Mouse (Mus musculus) heart, embryonic 13.5 days (tissue): ENCODE results near the gene Rwdd3. TPM values are rescaled to one million over a fixed set of nuclear protein-coding genes. Genes with fewer than 3 reads are reported as not detected.

Source experiments
- ATAC-seq: fragments of 200-750 bp; cut with Nextera tagmentation; 2 replicates; pipeline ENCODE4 v1.8.0; 2017; ENCODE audit warnings: moderate TSS enrichment; ENCODE audit not compliant: insufficient number of reproducible peaks, low FRiP score, low TSS enrichment; ENCODE audit errors: extremely low read depth
- H3K27ac ChIP-seq: fragments of 300-500 bp; sonication (generic); replicated peaks from 2 replicates; pipeline ENCODE4 v1.5.1; 2015; ENCODE audit warnings: moderate library complexity, mild to moderate bottlenecking, inconsistent platforms
- H3K27me3 ChIP-seq: fragments of 300-500 bp; sonication (generic); replicated peaks from 2 replicates; pipeline ENCODE4 v1.6.1; 2015; ENCODE audit warnings: mild to moderate bottlenecking, inconsistent platforms
- H3K36me3 ChIP-seq: fragments of 300-500 bp; sonication (generic); 2 replicates; pipeline ENCODE4 v1.6.1; 2015; ENCODE audit warnings: mild to moderate bottlenecking, inconsistent platforms
- H3K4me1 ChIP-seq: fragments of 300-500 bp; sonication (generic); 2 replicates; pipeline ENCODE4 v1.6.1; 2015; ENCODE audit warnings: inconsistent platforms
- H3K4me2 ChIP-seq: fragments of 300-500 bp; sonication (generic); 2 replicates; pipeline ENCODE4 v1.6.1; 2015; ENCODE audit warnings: inconsistent platforms, mild to moderate bottlenecking, moderate library complexity
- H3K4me3 ChIP-seq: fragments of 300-500 bp; sonication (generic); 2 replicates; pipeline ENCODE4 v1.5.1; 2015; ENCODE audit warnings: moderate library complexity, mild to moderate bottlenecking, inconsistent platforms
- H3K9ac ChIP-seq: fragments of 300-500 bp; sonication (generic); 2 replicates; pipeline ENCODE4 v1.6.1; 2015; ENCODE audit warnings: inconsistent platforms, mild to moderate bottlenecking, moderate library complexity
- H3K9me3 ChIP-seq: fragments of 300-500 bp; sonication (generic); 2 replicates; pipeline ENCODE4 v1.6.1; 2016; ENCODE audit warnings: inconsistent platforms
- WGBS: fragments of 180-500 bp; shearing (Covaris S2); methylation state at CpG from one replicate; pipeline ENCODE4 v1.1.7; 2015; ENCODE audit warnings: mixed read lengths; 5-methylcytosine and 5-hydroxymethylcytosine counted together
- polyA plus RNA-seq: library from polyadenylated mRNA; unstranded; fragments of >200 nt; fragmentation: Nextera tagmentation; extraction: Ambion mirVana; gene quantifications from 2 replicates; pipeline ENCODE4 v1.2.1, GENCODE M21; 2015

Rwdd3 gene
- polyA plus RNA-seq, 1 experiment from 2014 or later: 3.5 TPM

- Histone ChIP-seq H3K27me3 (no peaks in the 10 kb centered on the region), H3K4me3 (no peak overlapping the region), H3K27ac (no peak overlapping the region), H3K9me3 (no peaks in the 10 kb centered on the region), H3K36me3 (no peaks in the 10 kb centered on the region), H3K9ac (no peak overlapping the region), H3K4me2 (no peak overlapping the region), H3K4me1 (no peaks in the 10 kb centered on the region)
- no peak for ATAC-seq
- 84% methylated on average over 5 of the region's 5 CpGs for WGBS
Measured at GRCm38 (mm10) chr3:121116067-121116466, 55.4 kb downstream of the Rwdd3 start.

GRCm38 (mm10) chr3:121111068-121111467 lies 60.4 kb downstream of the Rwdd3 start:
- WGBS: 83% methylated on average over 8 of the region's 8 CpGs
- H3K9me3 ChIP-seq: no peaks in the 10 kb centered on the region

GRCm38 (mm10) chr3:121110430-121110829 lies 61.1 kb downstream of the Rwdd3 start:
- no peak overlapping the region for H3K4me3 ChIP-seq
- no peak overlapping the region for H3K27ac ChIP-seq
- H3K4me2 ChIP-seq: no peak overlapping the region
- WGBS: 79% methylated on average over 7 of the region's 7 CpGs
- H3K4me1 ChIP-seq: no peaks in the 10 kb centered on the region
- no peaks in the 10 kb centered on the region for H3K36me3 ChIP-seq
- no peaks in the 10 kb centered on the region for H3K9me3 ChIP-seq
- no peak overlapping the region for H3K9ac ChIP-seq
- no peaks in the 10 kb centered on the region for H3K27me3 ChIP-seq
- no peak for ATAC-seq

More at GRCm38 (mm10) chr3:121111068-121111467, 60.4 kb downstream of the Rwdd3 start:
- H3K4me2 ChIP-seq: no peak overlapping the region
- H3K27ac ChIP-seq: no peak overlapping the region
- H3K4me1 ChIP-seq: no peaks in the 10 kb centered on the region
- no peak overlapping the region for H3K4me3 ChIP-seq
- no peak overlapping the region for H3K9ac ChIP-seq
- ATAC-seq: no peak
- H3K27me3 ChIP-seq: no peaks in the 10 kb centered on the region
- H3K36me3 ChIP-seq: no peaks in the 10 kb centered on the region

GRCm38 (mm10) chr3:121107481-121107880 lies 64.0 kb downstream of the Rwdd3 start:
- Histone ChIP-seq H3K4me2 (no peak overlapping the region), H3K27ac (no peak overlapping the region), H3K9ac (no peak overlapping the region), H3K36me3 (no peaks in the 10 kb centered on the region), H3K4me1 (0 out of 2 replicates have a peak, but pooled peaks cover 3% of the 10 kb centered on the region), H3K4me3 (no peak overlapping the region), H3K9me3 (no peaks in the 10 kb centered on the region), H3K27me3 (0 out of 2 replicates have a peak, but pooled peaks cover 3% of the 10 kb centered on the region)
- WGBS: 75% methylated on average over 6 of the region's 6 CpGs
- ATAC-seq: no peak

- WGBS: 65% methylated on average over 5 of the region's 5 CpGs
- Histone ChIP-seq H3K9me3 (no peaks in the 10 kb centered on the region), H3K4me3 (peak overlapping the region; percentile 42; the same call in 1 of the 2 replicates), H3K4me1 (0 out of 2 replicates have a peak, but pooled peaks cover 3% of the 10 kb centered on the region), H3K9ac (no peak overlapping the region), H3K36me3 (no peaks in the 10 kb centered on the region), H3K27ac (no peak overlapping the region), H3K27me3 (0 out of 2 replicates have a peak, but pooled peaks cover 4% of the 10 kb centered on the region), H3K4me2 (peak overlapping the region; percentile 56)
- ATAC-seq: no peak; the same call in 1 of the 2 replicates
Measured at GRCm38 (mm10) chr3:121105408-121105708, 66.1 kb downstream of the Rwdd3 start.

Other genes with a start within 250 kb of the Rwdd3 start
- gene Tmem56, start 111.4 kb upstream of the Rwdd3 start, polyA plus RNA-seq: 0.79 and 1.2 TPM in 2 replicates
- 37.2 and 41.9 TPM in 2 replicates for gene Alg14, start 120.1 kb upstream of the Rwdd3 start, polyA plus RNA-seq